Mouse (Mus musculus): ENCODE results near the gene Tnxb. TPM values are rescaled to one million over a fixed set of nuclear protein-coding genes. Genes with fewer than 3 reads are reported as not detected.
"Not testable (repeated sequence)": the region's sequence is repeated elsewhere in the genome, so short reads cannot be mapped to it uniquely, and the experiment has no call there.

Tnxb gene
- polyA plus RNA-seq, 1 experiment from 2014 or later, result 0.04 TPM

DNA sequence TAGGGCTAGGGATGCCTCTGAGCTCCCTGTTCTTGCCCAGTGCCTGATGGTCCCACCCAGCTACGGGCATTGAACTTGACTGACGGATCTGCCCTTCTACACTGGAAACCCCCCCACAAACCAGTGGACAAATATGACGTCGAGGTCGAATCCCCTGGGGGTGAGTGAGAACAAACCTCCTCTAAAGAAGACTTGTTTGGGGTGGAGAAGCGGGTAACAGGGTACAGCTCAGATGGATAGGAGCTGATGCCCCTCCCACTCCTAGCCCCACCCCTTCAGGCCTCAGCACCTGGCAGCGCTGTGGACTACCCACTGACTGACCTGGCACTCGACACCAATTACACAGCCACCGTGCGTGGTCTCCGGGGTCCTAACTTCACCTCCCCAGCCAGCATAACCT, 47.1 kb downstream of the Tnxb start:
- ATAC-seq (no peak), DNase-seq (ENCODE audit: low spot score) (no peak)
- H3K36me3 ChIP-seq (ENCODE audit: control insufficient read depth, insufficient read depth, low read length), result no peaks in the 10 kb centered on the region
- H3K4me3 ChIP-seq (ENCODE audit: low read depth, low read length), result no peak overlapping the region
- H3K27ac ChIP-seq (ENCODE audit: low read depth, low read length), result no peak overlapping the region
- H3K9ac ChIP-seq (ENCODE audit: low read length), result no peak overlapping the region
- no peak overlapping the region for H3K4me2 ChIP-seq (ENCODE audit: low read length)
- no peaks in the 10 kb centered on the region for H3K4me1 ChIP-seq (ENCODE audit: control insufficient read depth, insufficient read depth, low read length)
- WGBS, result 80% methylated on average over 11 of the region's 11 CpGs
- H3K9me3 ChIP-seq (replicated peaks; ENCODE audit: control insufficient read depth, low read length), result no peaks in the 10 kb centered on the region
- no peaks in the 10 kb centered on the region for H3K27me3 ChIP-seq (replicated peaks; ENCODE audit: control insufficient read depth, insufficient read depth, low read length)

DNA sequence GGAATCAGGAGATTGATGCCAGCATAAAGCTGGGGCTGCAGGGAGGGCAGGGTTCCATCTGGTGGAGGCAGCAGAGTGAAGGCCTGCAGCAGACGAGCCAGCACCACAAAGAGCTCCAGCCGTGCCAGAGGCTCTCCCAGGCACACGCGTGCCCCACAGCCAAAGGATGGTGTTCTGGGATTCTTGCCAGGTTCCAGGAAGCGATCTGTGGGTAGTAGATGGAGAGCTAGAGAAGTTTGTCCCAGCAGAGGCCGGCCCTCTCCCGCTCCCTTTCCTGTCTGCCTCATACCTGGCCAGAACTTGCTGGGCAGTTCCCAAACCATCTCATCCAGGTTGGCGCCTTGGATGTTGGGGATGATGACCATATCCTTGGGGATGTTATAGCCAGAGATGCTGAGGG, 49.6 kb downstream of the Tnxb start:
- not testable (repeated sequence) for H3K36me3 ChIP-seq (ENCODE audit: control insufficient read depth, insufficient read depth, low read length); H3K9me3 ChIP-seq (replicated peaks; ENCODE audit: control insufficient read depth, low read length); H3K27ac ChIP-seq (ENCODE audit: low read depth, low read length); H3K9ac ChIP-seq (ENCODE audit: low read length); H3K4me2 ChIP-seq (ENCODE audit: low read length); H3K4me3 ChIP-seq (ENCODE audit: low read depth, low read length); DNase-seq (ENCODE audit: low spot score); H3K4me1 ChIP-seq (ENCODE audit: control insufficient read depth, insufficient read depth, low read length); H3K27me3 ChIP-seq (replicated peaks; ENCODE audit: control insufficient read depth, insufficient read depth, low read length); ATAC-seq
- WGBS, result 62% methylated on average over 8 of the region's 8 CpGs

DNA sequence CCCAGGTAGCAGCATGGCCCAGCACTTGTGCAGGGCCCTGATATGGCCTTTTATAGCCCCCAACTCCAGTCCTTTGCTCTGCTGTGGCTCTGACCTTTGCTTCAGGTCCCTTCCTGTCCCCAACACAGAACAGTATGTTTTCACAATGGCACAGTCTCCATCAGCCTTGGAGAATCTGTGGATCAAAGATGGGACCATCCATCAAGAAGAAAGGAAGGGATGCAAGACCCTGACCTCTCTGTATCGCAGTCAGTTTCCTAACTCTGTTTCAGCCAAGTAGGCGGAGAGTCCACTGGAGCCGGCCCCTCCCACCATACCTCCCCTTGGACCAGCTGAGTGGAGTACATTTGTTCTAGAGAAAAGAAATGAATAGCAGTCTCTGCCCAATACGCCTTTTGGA, 51.9 kb downstream of the Tnxb start:
- not testable (repeated sequence) for H3K27me3 ChIP-seq (replicated peaks; ENCODE audit: control insufficient read depth, insufficient read depth, low read length); H3K27ac ChIP-seq (ENCODE audit: low read depth, low read length); ATAC-seq; H3K36me3 ChIP-seq (ENCODE audit: control insufficient read depth, insufficient read depth, low read length); H3K4me3 ChIP-seq (ENCODE audit: low read depth, low read length); H3K9ac ChIP-seq (ENCODE audit: low read length); H3K4me1 ChIP-seq (ENCODE audit: control insufficient read depth, insufficient read depth, low read length); DNase-seq (ENCODE audit: low spot score); H3K4me2 ChIP-seq (ENCODE audit: low read length); H3K9me3 ChIP-seq (replicated peaks; ENCODE audit: control insufficient read depth, low read length)
- 100% methylated on average over 1 of the region's 4 CpGs for WGBS

DNA sequence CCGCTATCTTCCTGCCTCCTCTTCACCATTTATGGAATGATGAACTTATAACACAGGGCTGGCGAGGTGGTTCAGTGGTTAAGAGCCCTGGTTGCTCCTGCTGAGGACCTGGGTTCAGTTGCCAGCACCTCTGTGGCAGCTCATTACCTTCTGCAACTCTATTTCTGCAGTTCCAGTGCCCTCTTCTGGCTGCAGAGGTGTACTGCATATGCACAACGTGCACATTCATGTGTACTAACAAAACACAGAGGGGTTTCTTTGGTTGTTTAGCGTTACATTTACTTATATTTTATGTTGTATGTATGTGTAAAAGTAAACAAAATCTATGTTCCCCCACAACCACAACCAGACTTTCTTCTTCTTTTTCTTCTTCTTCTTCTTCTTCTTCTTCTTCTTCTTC, 52.7 kb downstream of the Tnxb start:
- Histone ChIP-seq H3K27ac (ENCODE audit: low read depth, low read length) (no peak overlapping the region), H3K27me3 (replicated peaks; ENCODE audit: control insufficient read depth, insufficient read depth, low read length) (no peaks in the 10 kb centered on the region), H3K9ac (ENCODE audit: low read length) (no peak overlapping the region), H3K4me1 (ENCODE audit: control insufficient read depth, insufficient read depth, low read length) (no peaks in the 10 kb centered on the region), H3K4me2 (ENCODE audit: low read length) (no peak overlapping the region), H3K4me3 (ENCODE audit: low read depth, low read length) (no peak overlapping the region), H3K9me3 (replicated peaks; ENCODE audit: control insufficient read depth, low read length) (no peaks in the 10 kb centered on the region), H3K36me3 (ENCODE audit: control insufficient read depth, insufficient read depth, low read length) (no peaks in the 10 kb centered on the region)
- DNase-seq (ENCODE audit: low spot score) (no peak), ATAC-seq (no peak)
- 71% methylated on average over 4 of the region's 4 CpGs for WGBS

DNA sequence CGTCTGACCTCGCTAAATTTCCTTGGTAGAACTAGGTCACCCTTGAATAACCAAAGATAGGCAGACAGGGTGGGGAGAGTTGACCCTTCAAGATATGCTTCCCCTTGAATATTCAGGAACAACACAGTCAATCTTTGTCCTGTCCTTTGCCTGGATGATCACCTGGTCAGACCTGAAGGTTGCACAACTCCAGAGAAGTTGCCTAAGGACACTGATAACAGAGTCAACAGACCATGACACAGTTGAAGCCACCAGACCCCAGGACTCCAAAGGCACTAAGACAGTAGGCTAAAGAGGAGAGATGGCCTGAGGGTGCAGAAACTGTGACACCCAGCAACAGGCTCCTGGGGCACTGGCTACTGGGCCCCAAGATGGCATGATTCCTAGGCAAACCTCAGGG, 57.6 kb downstream of the Tnxb start:
- ATAC-seq, result no peak

DNA sequence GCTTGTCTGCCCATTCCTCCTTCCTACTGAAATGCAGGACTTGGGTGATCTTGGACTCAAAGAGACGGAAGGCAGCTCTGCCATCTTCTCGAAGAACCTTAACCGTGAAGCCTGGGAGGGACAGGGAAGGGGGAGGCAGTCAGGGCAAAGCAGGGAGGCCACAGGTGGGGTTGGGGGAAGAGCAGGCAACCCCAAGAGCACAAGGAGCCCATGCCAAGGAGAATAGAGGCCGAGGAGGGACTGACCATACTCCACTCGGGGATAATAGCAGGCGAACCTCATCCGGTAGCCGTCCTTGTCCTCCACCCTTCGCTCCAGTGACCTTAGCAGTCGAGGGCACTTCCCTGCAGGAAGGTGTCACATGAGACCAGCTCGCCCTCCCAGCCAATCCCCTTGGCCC, 58.8 kb downstream of the Tnxb start:
- not testable (repeated sequence) for H3K27ac ChIP-seq (ENCODE audit: low read depth, low read length); DNase-seq (ENCODE audit: low spot score); H3K36me3 ChIP-seq (ENCODE audit: control insufficient read depth, insufficient read depth, low read length); H3K4me2 ChIP-seq (ENCODE audit: low read length); ATAC-seq; H3K9me3 ChIP-seq (replicated peaks; ENCODE audit: control insufficient read depth, low read length); H3K4me3 ChIP-seq (ENCODE audit: low read depth, low read length); H3K9ac ChIP-seq (ENCODE audit: low read length); H3K4me1 ChIP-seq (ENCODE audit: control insufficient read depth, insufficient read depth, low read length); H3K27me3 ChIP-seq (replicated peaks; ENCODE audit: control insufficient read depth, insufficient read depth, low read length)
- WGBS, result 77% methylated on average over 11 of the region's 11 CpGs

More for the DNA sequence above, 57.6 kb downstream of the Tnxb start:
- H3K27ac ChIP-seq (ENCODE audit: low read depth, low read length), result no peak overlapping the region
- no peaks in the 10 kb centered on the region for H3K36me3 ChIP-seq (ENCODE audit: control insufficient read depth, insufficient read depth, low read length)
- no peak for DNase-seq (ENCODE audit: low spot score)
- no peak overlapping the region for H3K4me2 ChIP-seq (ENCODE audit: low read length)
- H3K4me1 ChIP-seq (ENCODE audit: control insufficient read depth, insufficient read depth, low read length), result no peaks in the 10 kb centered on the region
- no peak overlapping the region for H3K9ac ChIP-seq (ENCODE audit: low read length)
- H3K4me3 ChIP-seq (ENCODE audit: low read depth, low read length), result no peak overlapping the region
- H3K27me3 ChIP-seq (replicated peaks; ENCODE audit: control insufficient read depth, insufficient read depth, low read length), result no peaks in the 10 kb centered on the region
- no peaks in the 10 kb centered on the region for H3K9me3 ChIP-seq (replicated peaks; ENCODE audit: control insufficient read depth, low read length)
- 96% methylated on average over 2 of the region's 2 CpGs for WGBS

DNA sequence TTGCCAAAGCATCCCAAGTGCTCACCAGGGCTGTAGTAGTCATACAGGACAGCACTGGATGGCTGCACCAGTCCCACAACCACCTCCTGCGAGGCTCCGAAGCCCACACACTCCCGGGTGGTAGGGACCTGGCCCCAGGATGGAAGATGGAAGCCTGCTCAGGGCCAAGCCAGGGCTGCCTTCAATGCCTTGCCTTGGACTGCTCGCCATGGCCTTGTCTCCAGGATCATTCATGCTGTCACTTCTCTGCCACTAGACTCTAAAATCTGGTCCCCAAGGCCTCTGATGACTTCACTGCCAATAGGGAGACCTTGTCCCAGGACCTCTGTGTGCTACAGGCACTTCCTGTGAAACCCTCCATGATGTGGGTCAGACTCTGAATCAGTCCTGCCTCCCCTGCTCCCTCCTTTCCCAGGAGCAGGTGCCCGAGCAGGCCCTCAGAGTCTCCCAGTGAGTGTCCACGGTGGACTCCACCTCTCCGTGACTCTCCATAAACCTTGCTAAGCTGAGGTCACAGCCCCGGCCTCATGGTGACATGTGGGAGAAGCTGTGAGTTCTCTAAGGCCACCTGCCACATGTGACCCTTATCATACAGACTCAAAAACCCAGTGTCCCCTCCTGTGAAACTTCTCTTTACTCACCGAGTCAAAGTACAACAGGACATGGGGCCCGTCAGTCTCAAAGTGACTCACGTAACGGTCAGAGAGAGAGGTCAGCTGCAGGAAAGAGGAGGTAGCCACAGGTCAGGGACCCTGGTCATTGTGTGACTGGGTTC, 59.6 kb downstream of the Tnxb start:
- not testable (repeated sequence) for H3K27ac ChIP-seq (ENCODE audit: low read depth, low read length); H3K4me2 ChIP-seq (ENCODE audit: low read length); H3K27me3 ChIP-seq (replicated peaks; ENCODE audit: control insufficient read depth, insufficient read depth, low read length); ATAC-seq; H3K4me1 ChIP-seq (ENCODE audit: control insufficient read depth, insufficient read depth, low read length); DNase-seq (ENCODE audit: low spot score); H3K4me3 ChIP-seq (ENCODE audit: low read depth, low read length); H3K9ac ChIP-seq (ENCODE audit: low read length); H3K9me3 ChIP-seq (replicated peaks; ENCODE audit: control insufficient read depth, low read length); H3K36me3 ChIP-seq (ENCODE audit: control insufficient read depth, insufficient read depth, low read length)
- WGBS, result 90% methylated on average over 12 of the region's 12 CpGs

DNA sequence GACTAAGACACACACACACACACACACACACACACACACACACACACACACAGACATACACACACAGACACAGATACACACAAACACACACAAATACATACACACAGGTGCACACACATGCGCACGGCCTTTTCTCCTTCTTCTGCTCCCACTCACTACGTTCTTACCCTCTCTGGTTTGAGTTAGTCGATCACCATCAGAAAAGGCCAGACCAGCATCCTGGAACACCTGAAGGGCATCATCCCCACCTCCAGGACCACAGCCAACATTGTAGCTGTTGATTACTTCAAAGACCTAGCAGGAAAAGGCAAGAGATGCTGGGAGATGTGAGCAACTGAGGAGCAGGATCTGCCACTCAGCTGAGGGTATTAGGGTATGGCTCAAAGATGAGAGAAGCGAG, 67.1 kb downstream of the Tnxb start:
- not testable (repeated sequence) for H3K9ac ChIP-seq (ENCODE audit: low read length); DNase-seq (ENCODE audit: low spot score); H3K36me3 ChIP-seq (ENCODE audit: control insufficient read depth, insufficient read depth, low read length); H3K4me2 ChIP-seq (ENCODE audit: low read length); H3K4me1 ChIP-seq (ENCODE audit: control insufficient read depth, insufficient read depth, low read length); H3K4me3 ChIP-seq (ENCODE audit: low read depth, low read length); H3K27ac ChIP-seq (ENCODE audit: low read depth, low read length); ATAC-seq; H3K9me3 ChIP-seq (replicated peaks; ENCODE audit: control insufficient read depth, low read length); H3K27me3 ChIP-seq (replicated peaks; ENCODE audit: control insufficient read depth, insufficient read depth, low read length)
- 86% methylated on average over 5 of the region's 5 CpGs for WGBS

DNA sequence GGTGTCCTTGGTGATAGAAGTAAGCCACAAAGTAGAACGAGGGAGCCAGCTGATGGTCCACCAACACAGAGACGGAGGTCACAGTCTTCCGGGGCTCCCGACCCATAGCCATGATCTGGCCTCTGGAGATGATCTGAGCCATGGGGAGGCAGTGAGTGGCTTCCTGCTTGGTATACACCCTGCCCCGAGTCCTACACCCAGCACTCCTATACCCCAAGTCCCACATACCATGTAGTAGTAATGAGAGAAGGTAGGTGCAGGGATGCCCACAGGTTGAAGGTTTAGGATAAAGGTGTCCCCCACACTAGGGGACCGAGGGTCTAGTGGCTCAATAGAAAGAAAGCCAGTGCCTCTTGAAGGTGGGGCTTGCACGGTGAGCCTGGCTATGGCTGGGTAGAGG, 69.4 kb downstream of the Tnxb start:
- not testable (repeated sequence) for H3K9me3 ChIP-seq (replicated peaks; ENCODE audit: control insufficient read depth, low read length); H3K4me2 ChIP-seq (ENCODE audit: low read length); H3K27ac ChIP-seq (ENCODE audit: low read depth, low read length); DNase-seq (ENCODE audit: low spot score); H3K27me3 ChIP-seq (replicated peaks; ENCODE audit: control insufficient read depth, insufficient read depth, low read length); H3K4me3 ChIP-seq (ENCODE audit: low read depth, low read length); H3K36me3 ChIP-seq (ENCODE audit: control insufficient read depth, insufficient read depth, low read length); H3K9ac ChIP-seq (ENCODE audit: low read length); H3K4me1 ChIP-seq (ENCODE audit: control insufficient read depth, insufficient read depth, low read length); ATAC-seq
- WGBS, result 79% methylated on average over 7 of the region's 7 CpGs
